Mouse (Mus musculus): Measurements from ENCODE around the gene Eftud2.

DNA sequence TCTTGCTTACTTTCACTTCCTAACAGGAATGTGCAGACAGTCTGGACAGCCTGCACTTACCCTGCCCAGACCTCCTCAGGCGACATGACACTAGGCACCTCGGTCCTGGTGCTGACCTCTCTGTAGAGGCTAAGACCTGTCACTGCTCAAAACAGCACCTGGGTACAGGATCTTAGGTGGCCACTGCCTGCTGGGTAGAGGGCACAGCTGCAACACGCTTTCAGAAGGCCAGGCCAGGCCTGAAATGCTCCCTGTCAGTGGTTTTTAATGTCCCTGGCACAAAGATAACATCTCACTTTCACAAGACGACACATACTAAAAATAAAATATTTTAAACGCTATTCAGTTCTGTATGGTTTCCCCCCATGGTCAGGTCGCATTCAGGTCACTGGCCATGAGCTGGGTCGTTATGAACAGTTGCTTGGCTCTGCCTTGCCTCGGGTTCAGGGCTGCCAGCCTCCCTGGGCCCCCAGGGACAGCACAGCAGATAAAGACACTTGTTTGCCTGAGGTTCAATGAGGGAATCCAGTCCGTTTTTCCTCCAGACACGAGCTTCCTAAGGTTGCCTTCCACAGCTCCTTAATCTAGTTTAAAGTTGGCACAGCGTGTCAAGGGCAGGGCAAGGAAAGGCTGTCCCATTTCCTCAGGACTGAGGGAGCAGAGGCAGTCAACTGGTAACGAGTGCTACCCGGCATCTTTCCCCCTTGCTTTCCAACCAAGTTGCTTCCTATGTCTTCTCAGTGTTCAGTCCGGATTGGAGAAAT is 88.9 kb downstream of the Eftud2 start:
- TF ChIP-seq CTCF (IDR thresholded peaks at IDR 0.05; ENCODE audit: low read depth) (no peak), EP300 (IDR thresholded peaks at IDR 0.05; ENCODE audit: low read depth) (no peak)

Data from heart, postnatal 0 days (tissue).